Comparison of ENCODE assay signal across 12 mouse cellular contexts in the genomic region with DNA sequence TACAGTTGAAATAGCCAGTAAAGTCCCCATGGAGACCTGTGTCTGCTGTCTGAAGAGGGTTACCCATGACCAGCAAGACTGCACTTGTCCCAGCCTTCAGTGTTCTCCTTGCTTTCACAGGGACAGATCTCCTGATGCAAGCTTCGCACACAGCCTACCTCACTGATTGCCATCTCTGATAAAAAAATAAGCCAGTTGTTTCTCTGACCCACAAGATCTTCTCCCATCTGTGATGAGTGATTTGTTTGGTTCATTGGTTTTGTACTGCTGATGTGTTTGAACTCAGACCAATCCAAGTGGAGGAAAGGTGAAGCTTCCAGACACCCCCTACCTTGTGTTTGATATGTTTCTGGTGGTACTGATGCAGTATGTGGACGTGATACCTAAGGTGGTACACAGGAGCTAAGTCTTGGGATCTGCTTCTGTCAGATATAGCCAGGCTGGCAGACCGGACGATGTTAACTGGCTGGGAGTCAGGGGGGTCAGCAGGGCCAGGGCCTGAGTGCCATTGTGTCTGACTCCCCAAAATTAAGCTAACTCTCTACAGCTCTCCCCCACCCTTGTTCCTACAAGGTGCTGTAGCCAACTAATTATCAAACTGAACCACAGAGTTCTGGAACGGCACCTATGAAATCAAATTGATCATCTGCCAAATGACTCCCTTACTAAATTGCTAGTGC.
DNase-seq lines count a peak whose midpoint lies in the region; ATAC-seq lines count a peak whose summit lies in the region.
"Had no signal": no experiment of that assay in that cellular context is flagged by ENCODE, and none has a peak within 500 bp of the region (broad histone marks: within the 10 kb centered on the region; RNA-seq: fewer than 3 reads in every experiment).

No protein-coding gene starts in this region.

- no peaks in the 10 kb centered on the region for H3K36me3 ChIP-seq in forebrain, embryonic 12.5 days (replicated peaks)
- no peaks in the 10 kb centered on the region for H3K36me3 ChIP-seq in forebrain, embryonic 16.5 days (ENCODE audit: control insufficient read depth, insufficient read depth)
- no peaks in the 10 kb centered on the region for H3K36me3 ChIP-seq in kidney, embryonic 16.5 days (ENCODE audit: insufficient read depth, low read length)
- H3K36me3 ChIP-seq in kidney, embryonic 14.5 days (ENCODE audit: control insufficient read depth, insufficient read depth, low read length) = no peaks in the 10 kb centered on the region
- no peaks in the 10 kb centered on the region for H3K36me3 ChIP-seq in heart, embryonic 15.5 days
- no peaks in the 10 kb centered on the region for H3K36me3 ChIP-seq in midbrain, embryonic 15.5 days (replicated peaks)

- ATAC-seq in forebrain, embryonic 12.5 days (ENCODE audit: low FRiP score) = peak; percentile 60
- no peak; the same call in 1 of the 2 replicates for ATAC-seq in forebrain, embryonic 16.5 days
- 0 out of 2 replicates have a peak, but pooled peaks have one; percentile 6 for ATAC-seq in kidney, embryonic 16.5 days (ENCODE audit: low FRiP score, low TSS enrichment)
- ATAC-seq in kidney, embryonic 14.5 days (ENCODE audit: low FRiP score, low TSS enrichment) = no peak
- ATAC-seq in heart, embryonic 15.5 days (replicated peaks; ENCODE audit: insufficient number of reproducible peaks, insufficient read depth, low FRiP score, low read depth) = peak; percentile 39
- peak; percentile 49 for ATAC-seq in midbrain, embryonic 15.5 days (replicated peaks)

- no peak for DNase-seq in lung, postnatal 36 days
- DNase-seq in lung, postnatal 10 days = no peak
- DNase-seq: B cell, adult 2 months; layer of hippocampus, postnatal 36 days; right cerebral cortex, postnatal 4 days; thymus, adult 18-20 months had no signal

- no peak overlapping the region for H3K4me3 ChIP-seq in forebrain, embryonic 12.5 days (replicated peaks)
- no peak overlapping the region for H3K4me3 ChIP-seq in forebrain, embryonic 16.5 days (replicated peaks; ENCODE audit: low read length)
- no peak overlapping the region for H3K4me3 ChIP-seq in kidney, embryonic 16.5 days (ENCODE audit: low read length)
- no peak overlapping the region for H3K4me3 ChIP-seq in kidney, embryonic 14.5 days (ENCODE audit: low read length)
- H3K4me3 ChIP-seq in heart, embryonic 15.5 days = no peak overlapping the region
- H3K4me3 ChIP-seq in midbrain, embryonic 15.5 days = no peak overlapping the region

- peaks cover 25% of the 10 kb centered on the region for H3K27me3 ChIP-seq in forebrain, embryonic 12.5 days
- H3K27me3 ChIP-seq in forebrain, embryonic 16.5 days (replicated peaks; ENCODE audit: control insufficient read depth, insufficient read depth, low read length) = no peaks in the 10 kb centered on the region
- H3K27me3 ChIP-seq in kidney, embryonic 16.5 days (ENCODE audit: insufficient read depth, low read length) = no peaks in the 10 kb centered on the region
- no peaks in the 10 kb centered on the region for H3K27me3 ChIP-seq in kidney, embryonic 14.5 days (ENCODE audit: control insufficient read depth, insufficient read depth, low read length)
- no peaks in the 10 kb centered on the region for H3K27me3 ChIP-seq in heart, embryonic 15.5 days
- H3K27me3 ChIP-seq in midbrain, embryonic 15.5 days (replicated peaks) = no peaks in the 10 kb centered on the region

- peak overlapping the region; percentile 6; the same call in 1 of the 2 replicates for H3K4me2 ChIP-seq in forebrain, embryonic 12.5 days
- no peak overlapping the region for H3K4me2 ChIP-seq in forebrain, embryonic 16.5 days (ENCODE audit: low read length)
- H3K4me2 ChIP-seq in kidney, embryonic 16.5 days (replicated peaks; ENCODE audit: low read depth, low read length) = no peak overlapping the region
- no peak overlapping the region for H3K4me2 ChIP-seq in kidney, embryonic 14.5 days (replicated peaks; ENCODE audit: low read depth, low read length)
- peak overlapping the region; percentile 25; the same call in 1 of the 2 replicates for H3K4me2 ChIP-seq in heart, embryonic 15.5 days
- H3K4me2 ChIP-seq in midbrain, embryonic 15.5 days = no peak overlapping the region

- WGBS in forebrain, embryonic 12.5 days = 77% methylated on average over 5 of the region's 5 CpGs
- WGBS in forebrain, embryonic 16.5 days = 68% methylated on average over 5 of the region's 5 CpGs
- WGBS in kidney, embryonic 16.5 days = 75% methylated on average over 5 of the region's 5 CpGs
- WGBS in kidney, embryonic 14.5 days = 65% methylated on average over 5 of the region's 5 CpGs
- 45% methylated on average over 5 of the region's 5 CpGs for WGBS in heart, embryonic 15.5 days
- 78% methylated on average over 5 of the region's 5 CpGs for WGBS in midbrain, embryonic 15.5 days

- H3K9ac ChIP-seq in forebrain, embryonic 12.5 days = no peak overlapping the region
- no peak overlapping the region for H3K9ac ChIP-seq in forebrain, embryonic 16.5 days (replicated peaks; ENCODE audit: low read depth, low read length)
- H3K9ac ChIP-seq in kidney, embryonic 16.5 days (replicated peaks; ENCODE audit: low read length) = no peak overlapping the region
- H3K9ac ChIP-seq in kidney, embryonic 14.5 days (ENCODE audit: low read depth, low read length) = no peak overlapping the region
- H3K9ac ChIP-seq in heart, embryonic 15.5 days = no peak overlapping the region
- no peak overlapping the region for H3K9ac ChIP-seq in midbrain, embryonic 15.5 days

- 0 out of 2 replicates have a peak overlapping the region, but pooled peaks have one; percentile 48 for H3K27ac ChIP-seq in forebrain, embryonic 12.5 days
- no peak overlapping the region for H3K27ac ChIP-seq in forebrain, embryonic 16.5 days (ENCODE audit: low read length)
- H3K27ac ChIP-seq in kidney, embryonic 16.5 days (ENCODE audit: low read length) = no peak overlapping the region
- no peak overlapping the region for H3K27ac ChIP-seq in kidney, embryonic 14.5 days (ENCODE audit: low read depth, low read length)
- H3K27ac ChIP-seq in heart, embryonic 15.5 days = peak overlapping the region; percentile 81
- no peak overlapping the region for H3K27ac ChIP-seq in midbrain, embryonic 15.5 days

- no peaks in the 10 kb centered on the region for H3K9me3 ChIP-seq in forebrain, embryonic 12.5 days
- no peaks in the 10 kb centered on the region for H3K9me3 ChIP-seq in forebrain, embryonic 16.5 days (ENCODE audit: control insufficient read depth, low read length)
- no peaks in the 10 kb centered on the region for H3K9me3 ChIP-seq in kidney, embryonic 16.5 days (ENCODE audit: low read length)
- H3K9me3 ChIP-seq in kidney, embryonic 14.5 days (ENCODE audit: control insufficient read depth, low read length) = no peaks in the 10 kb centered on the region
- no peaks in the 10 kb centered on the region for H3K9me3 ChIP-seq in heart, embryonic 15.5 days (replicated peaks)
- no peaks in the 10 kb centered on the region for H3K9me3 ChIP-seq in midbrain, embryonic 15.5 days

- peaks cover 23% of the 10 kb centered on the region for H3K4me1 ChIP-seq in forebrain, embryonic 12.5 days
- peaks cover 16% of the 10 kb centered on the region for H3K4me1 ChIP-seq in forebrain, embryonic 16.5 days (replicated peaks; ENCODE audit: control insufficient read depth, insufficient read depth, low read length)
- no peaks in the 10 kb centered on the region for H3K4me1 ChIP-seq in kidney, embryonic 16.5 days (ENCODE audit: insufficient read depth, low read length)
- no peaks in the 10 kb centered on the region for H3K4me1 ChIP-seq in kidney, embryonic 14.5 days (ENCODE audit: control insufficient read depth, insufficient read depth, low read length)
- H3K4me1 ChIP-seq in heart, embryonic 15.5 days (replicated peaks) = peaks cover 16% of the 10 kb centered on the region
- H3K4me1 ChIP-seq in midbrain, embryonic 15.5 days = peaks cover 18% of the 10 kb centered on the region

Comparison
In these comparisons a context has a peak if more than half of its experiments do, and no peak if none do; other contexts are left out.
1. ATAC-seq: peak in forebrain, embryonic 12.5 days (single experiment), kidney, embryonic 16.5 days (single experiment), heart, embryonic 15.5 days (single experiment) and midbrain, embryonic 15.5 days (single experiment); none in forebrain, embryonic 16.5 days (single experiment) and kidney, embryonic 14.5 days (single experiment).
2. H3K27ac ChIP-seq: peak in forebrain, embryonic 12.5 days (single experiment) and heart, embryonic 15.5 days (single experiment); none in forebrain, embryonic 16.5 days (single experiment), kidney, embryonic 16.5 days (single experiment), kidney, embryonic 14.5 days (single experiment) and midbrain, embryonic 15.5 days (single experiment).
3. H3K4me2 ChIP-seq: peak in forebrain, embryonic 12.5 days (single experiment) and heart, embryonic 15.5 days (single experiment); none in forebrain, embryonic 16.5 days (single experiment), kidney, embryonic 16.5 days (single experiment), kidney, embryonic 14.5 days (single experiment) and midbrain, embryonic 15.5 days (single experiment).